21 mouse cellular contexts compared by ENCODE assay signal in the genomic region with DNA sequence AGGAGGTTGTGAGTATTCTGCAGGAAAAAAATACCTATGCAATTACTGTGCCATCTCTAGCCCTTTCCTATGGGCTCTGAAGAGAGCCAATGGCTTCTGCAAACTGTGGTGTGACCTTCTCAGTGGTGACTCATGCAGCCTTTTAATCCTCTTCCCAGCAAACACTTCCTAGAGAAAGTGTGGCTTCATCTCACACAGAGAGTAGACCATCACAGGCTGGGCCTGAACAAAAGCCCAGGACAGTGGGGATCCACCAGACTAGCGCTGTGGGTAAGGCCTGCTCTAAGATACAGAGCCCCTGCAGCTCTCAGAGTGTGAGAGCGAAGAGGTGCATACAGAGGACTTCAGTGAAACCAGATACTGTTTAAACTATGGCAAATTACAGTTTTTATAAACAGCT.
DNase-seq lines count a peak whose midpoint lies in the region; ATAC-seq and TF ChIP-seq lines count a peak whose summit lies in the region.
"Had no signal": no experiment of that assay in that cellular context is flagged by ENCODE, and none has a peak within 500 bp of the region (broad histone marks: within the 10 kb centered on the region; RNA-seq: fewer than 3 reads in every experiment).

No protein-coding gene starts in this region.

- H3K27me3 ChIP-seq in heart, embryonic 10.5 days (ENCODE audit: insufficient read depth, poor library complexity, severe bottlenecking), result no peaks in the 10 kb centered on the region
- H3K27me3 ChIP-seq: CH12.LX; kidney, embryonic 15.5 days; limb, embryonic 12.5 days; liver, embryonic 12.5 days; megakaryocyte, embryonic 14.5 days; neural tube, embryonic 12.5 days had no signal

- peak; percentile 57; the same call in 1 of the 2 replicates for ATAC-seq in cerebellum, adult (ENCODE audit: insufficient number of reproducible peaks, low FRiP score, low TSS enrichment)
- ATAC-seq: hindbrain, postnatal 0 days; intestine, postnatal 0 days; liver, embryonic 12.5 days had no signal

- peaks cover 28% of the 10 kb centered on the region for H3K36me3 ChIP-seq in heart, embryonic 10.5 days
- H3K36me3 ChIP-seq: kidney, embryonic 15.5 days; limb, embryonic 12.5 days; liver, embryonic 12.5 days; neural tube, embryonic 12.5 days had no signal

- H3K27ac ChIP-seq in heart, embryonic 10.5 days, result no peak overlapping the region
- H3K27ac ChIP-seq: gastrocnemius, adult 2 months; hindbrain, postnatal 0 days; kidney, embryonic 15.5 days; limb, embryonic 12.5 days; liver, embryonic 12.5 days; neural tube, embryonic 12.5 days had no signal

- no peaks in the 10 kb centered on the region for H3K9me3 ChIP-seq in heart, embryonic 10.5 days
- H3K9me3 ChIP-seq: kidney, embryonic 15.5 days; limb, embryonic 12.5 days; liver, embryonic 12.5 days; megakaryocyte, embryonic 14.5 days; neural tube, embryonic 12.5 days had no signal

- H3K4me3 ChIP-seq in heart, embryonic 10.5 days, result no peak overlapping the region
- H3K4me3 ChIP-seq: gastrocnemius, adult 2 months; kidney, embryonic 15.5 days; limb, embryonic 12.5 days; liver, embryonic 12.5 days; megakaryocyte, embryonic 14.5 days; neural tube, embryonic 12.5 days had no signal

- no peaks in the 10 kb centered on the region for H3K4me1 ChIP-seq in heart, embryonic 10.5 days
- H3K4me1 ChIP-seq: kidney, embryonic 15.5 days; limb, embryonic 12.5 days; liver, embryonic 12.5 days; megakaryocyte, embryonic 14.5 days; neural tube, embryonic 12.5 days had no signal

- TF ChIP-seq CTCF in brain, embryonic 14.5 days (IDR thresholded peaks at IDR 0.05; ENCODE audit: borderline replicate concordance, extremely low read depth, insufficient read depth, insufficient read length), result no peak

- WGBS in heart, embryonic 10.5 days, result 40% methylated on average over 2 of the region's 2 CpGs

- TF ChIP-seq POLR2A in brain, embryonic 14.5 days (IDR thresholded peaks at IDR 0.05; ENCODE audit: borderline replicate concordance, extremely low read depth, insufficient read depth, insufficient read length, poor library complexity, severe bottlenecking), result no peak

- intact Hi-C loops in heart, postnatal 25 days (cut with DNase I), result no loop called here

- DNase-seq in cerebellum, adult 11 months, result no peak
- peak; percentile 10 for DNase-seq in heart, embryonic 10.5 days (ENCODE audit: low spot score)
- no peak for DNase-seq in heart, postnatal 25 days (ENCODE audit: low spot score)
- peak; percentile 76 for DNase-seq in Muller cell, postnatal 12 days (ENCODE audit: inconsistent ontology term)
- DNase-seq in brain, embryonic 14.5 days (ENCODE audit: low read depth), result peak; percentile 27
- DNase-seq in MN1 (ENCODE audit: low spot score), result no peak
- DNase-seq: embryo, embryonic 11 days; gastrocnemius, adult 2 months; lung, adult 2 months; right cerebral cortex, postnatal 14 days; spleen, adult 18-20 months; thymus, postnatal 25 days had no signal

Comparison
In these comparisons a context has a peak if more than half of its experiments do, and no peak if none do; other contexts are left out.
1. DNase-seq: peak in heart, embryonic 10.5 days (single experiment), Muller cell, postnatal 12 days (single experiment) and brain, embryonic 14.5 days (single experiment); none in cerebellum, adult 11 months (single experiment), heart, postnatal 25 days (single experiment) and MN1 (single experiment).